Comparison of ENCODE assay signal across 21 mouse cellular contexts in the genomic region with DNA sequence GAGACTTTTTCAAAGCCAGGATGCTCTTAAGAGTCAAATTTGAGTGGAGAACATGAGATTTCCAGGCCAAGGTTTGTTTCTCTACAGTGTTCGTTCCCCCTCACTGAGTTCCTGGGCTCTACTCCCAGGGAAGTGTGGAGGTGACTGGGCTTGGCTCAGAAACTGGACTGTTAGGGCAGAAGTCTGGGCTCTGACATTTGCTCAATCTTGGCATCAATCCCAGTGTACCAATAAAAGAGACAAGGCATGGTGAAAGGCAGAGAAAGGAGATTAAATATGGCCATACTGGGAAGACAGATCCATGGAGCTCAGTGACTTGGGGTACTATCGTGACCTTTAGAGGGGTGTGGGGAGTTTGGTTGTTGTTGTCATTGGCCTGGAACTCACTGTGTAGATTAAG. TPM values are rescaled to one million over a fixed set of nuclear protein-coding genes. Genes with fewer than 3 reads are reported as not detected.
DNase-seq lines count a peak whose midpoint lies in the region; ATAC-seq and TF ChIP-seq lines count a peak whose summit lies in the region.
"Had no signal": no experiment of that assay in that cellular context is flagged by ENCODE, and none has a peak within 500 bp of the region (broad histone marks: within the 10 kb centered on the region; RNA-seq: fewer than 3 reads in every experiment).

No protein-coding gene starts in this region.

- DNase-seq in adrenal gland, adult 2 months, result peak; percentile 51
- DNase-seq in adrenal gland, adult 18-20 months (ENCODE audit: low spot score in 2 of 2), result no peak
- peak; percentile 84 for DNase-seq in kidney, adult 2 months
- DNase-seq in cerebellum, adult 18-20 months, result peak; percentile 39 to 65
- peak; percentile 16 to 28 for DNase-seq in cerebellum, postnatal 36 days
- DNase-seq in thymus, postnatal 0 days (ENCODE audit: low spot score), result no peak
- DNase-seq in heart, postnatal 36 days, result no peak
- DNase-seq: gastrocnemius, postnatal 10 days; heart, adult 2 months; liver, embryonic 13.5 days; thymus, postnatal 36 days had no signal

- H3K4me2 ChIP-seq in kidney, embryonic 14.5 days (replicated peaks; ENCODE audit: low read depth, low read length), result no peak overlapping the region
- H3K4me2 ChIP-seq: embryonic facial prominence, embryonic 12.5 days; heart, embryonic 15.5 days; liver, embryonic 13.5 days; lung, embryonic 15.5 days; midbrain, embryonic 11.5 days had no signal

- no peaks in the 10 kb centered on the region for H3K27me3 ChIP-seq in kidney, adult 2 months (replicated peaks; ENCODE audit: control insufficient read depth, insufficient read depth, low read length)
- no peaks in the 10 kb centered on the region for H3K27me3 ChIP-seq in kidney, embryonic 14.5 days (ENCODE audit: control insufficient read depth, insufficient read depth, low read length)
- H3K27me3 ChIP-seq: embryonic facial prominence, embryonic 12.5 days had no signal

- H3K36me3 ChIP-seq in kidney, adult 2 months (ENCODE audit: control insufficient read depth, insufficient read depth, low read length), result no peaks in the 10 kb centered on the region
- H3K36me3 ChIP-seq in kidney, embryonic 14.5 days (ENCODE audit: control insufficient read depth, insufficient read depth, low read length), result no peaks in the 10 kb centered on the region
- H3K36me3 ChIP-seq: embryonic facial prominence, embryonic 12.5 days; G1E; heart, embryonic 15.5 days; limb, embryonic 10.5 days; liver, embryonic 13.5 days; lung, embryonic 15.5 days had no signal

- 61% methylated on average over 2 of the region's 2 CpGs for WGBS in kidney, adult 2 months
- 93% methylated on average over 2 of the region's 2 CpGs for WGBS in kidney, embryonic 14.5 days

- intact Hi-C loops in heart, postnatal 36 days (cut with DNase I), result no loop called here

- H3K4me1 ChIP-seq in kidney, adult 2 months (ENCODE audit: control insufficient read depth, insufficient read depth, low read length), result peaks cover 4% of the 10 kb centered on the region; the same call in 1 of the 2 replicates
- no peaks in the 10 kb centered on the region for H3K4me1 ChIP-seq in kidney, embryonic 14.5 days (ENCODE audit: control insufficient read depth, insufficient read depth, low read length)
- H3K4me1 ChIP-seq: embryonic facial prominence, embryonic 12.5 days; heart, embryonic 15.5 days; limb, embryonic 10.5 days; liver, embryonic 13.5 days; lung, embryonic 15.5 days had no signal

- no peak for TF ChIP-seq CTCF in kidney, adult 2 months (conservative IDR thresholded peaks at IDR 0.05; ENCODE audit: insufficient read depth, insufficient read length, low read depth, low read length)

- H3K27ac ChIP-seq in kidney, adult 2 months (ENCODE audit: insufficient read depth, low read depth, low read length), result no peak overlapping the region
- H3K27ac ChIP-seq in kidney, embryonic 14.5 days (ENCODE audit: low read depth, low read length), result no peak overlapping the region
- H3K27ac ChIP-seq: embryonic facial prominence, embryonic 12.5 days; heart, adult 2 months; heart, embryonic 15.5 days; limb, embryonic 10.5 days; liver, embryonic 13.5 days; lung, embryonic 15.5 days; macrophage had no signal

- H3K9ac ChIP-seq in kidney, embryonic 14.5 days (ENCODE audit: low read depth, low read length), result no peak overlapping the region
- H3K9ac ChIP-seq: embryonic facial prominence, embryonic 12.5 days; heart, embryonic 15.5 days; liver, embryonic 13.5 days; lung, embryonic 15.5 days had no signal

- H3K9me3 ChIP-seq in kidney, embryonic 14.5 days (ENCODE audit: control insufficient read depth, low read length), result no peaks in the 10 kb centered on the region
- H3K9me3 ChIP-seq: embryonic facial prominence, embryonic 12.5 days; G1E; heart, embryonic 15.5 days; limb, embryonic 10.5 days; liver, embryonic 13.5 days; lung, embryonic 15.5 days had no signal

- H3K4me3 ChIP-seq in kidney, adult 2 months (ENCODE audit: insufficient read depth, low read depth, low read length), result no peak overlapping the region
- no peak overlapping the region for H3K4me3 ChIP-seq in kidney, embryonic 14.5 days (ENCODE audit: low read length)
- H3K4me3 ChIP-seq: embryonic facial prominence, embryonic 12.5 days; heart, adult 2 months; heart, embryonic 15.5 days; limb, embryonic 10.5 days; liver, embryonic 13.5 days; lung, embryonic 15.5 days had no signal

- ATAC-seq in kidney, embryonic 14.5 days (ENCODE audit: low FRiP score, low TSS enrichment), result no peak
- ATAC-seq: CD4-positive, CD25-positive, alpha-beta regulatory T cell, adult 4 months; forebrain, embryonic 16.5 days had no signal

- TF ChIP-seq POLR2A in kidney, adult 2 months (IDR thresholded peaks at IDR 0.05; ENCODE audit: low read depth, low read length), result no peak

RNA-seq across cellular contexts. Expression of gene Carmil1, which starts 6.8 kb away (rescaled TPM):
- total RNA-seq in adrenal gland, adult 2 months (2021), result 10 to 100 TPM; 52.7 to 61.4 TPM
- 3.8 and 5.7 TPM in 2 replicates for polyA plus RNA-seq in adrenal gland, adult 2 months (2012; rRNA removed)
- total RNA-seq in adrenal gland, adult 18-20 months (2021), result 10 to 100 TPM; 29.7 to 44.1 TPM
- 6.9 and 7.7 TPM in 2 replicates for polyA plus RNA-seq in kidney, adult 2 months (2012; rRNA removed)
- polyA plus RNA-seq in kidney, embryonic 14.5 days (2014; fragmentation: Nextera tagmentation; extraction: Ambion mirVana), result 23.9 and 48.6 TPM in 2 replicates
- 7.7 and 8.3 TPM in 2 replicates for polyA plus RNA-seq in thymus, postnatal 0 days (2015; fragmentation: Nextera tagmentation; extraction: Ambion mirVana)
- 1 to 10 TPM; 7.1 to 9.5 TPM for total RNA-seq in heart, postnatal 36 days (2021)

RNA-seq across cellular contexts. Expression of gene Cmah, which starts 39.8 kb away (rescaled TPM):
- total RNA-seq in adrenal gland, adult 2 months (2021), result 1 to 10 TPM; 3.0 to 4.2 TPM
- polyA plus RNA-seq in adrenal gland, adult 2 months (2012; rRNA removed), result 0.03 and 0.18 TPM in 2 replicates
- 1 to 10 TPM; 1.5 to 4.6 TPM for total RNA-seq in adrenal gland, adult 18-20 months (2021)
- polyA plus RNA-seq in kidney, adult 2 months (2012; rRNA removed), result 7.9 and 8.3 TPM in 2 replicates
- polyA plus RNA-seq in kidney, embryonic 14.5 days (2014; fragmentation: Nextera tagmentation; extraction: Ambion mirVana), result 0.47 and 1.2 TPM in 2 replicates
- 18.5 and 32.8 TPM in 2 replicates for polyA plus RNA-seq in thymus, postnatal 0 days (2015; fragmentation: Nextera tagmentation; extraction: Ambion mirVana)
- 1 to 10 TPM; 3.0 to 3.7 TPM for total RNA-seq in heart, postnatal 36 days (2021)
- polyA plus RNA-seq: G1E had no signal

Comparison
In these comparisons a context has a peak if more than half of its experiments do, and no peak if none do; other contexts are left out.
1. DNase-seq: peak in adrenal gland, adult 2 months (single experiment), kidney, adult 2 months (single experiment), cerebellum, adult 18-20 months (2 of 2) and cerebellum, postnatal 36 days (2 of 2); none in adrenal gland, adult 18-20 months (0 of 2), thymus, postnatal 0 days (single experiment) and heart, postnatal 36 days (0 of 2).